Mouse (Mus musculus) layer of hippocampus, adult 8-10 months (tissue): Measurements from ENCODE around the gene Dysf. TPM values are rescaled to one million over a fixed set of nuclear protein-coding genes. Genes with fewer than 3 reads are reported as not detected.

Experiments used
- DNase-seq, 2 experiments: peaks; one replicate each; pipeline ENCODE4 v3.0.0; 2022; ENCODE audit warnings: low spot score in 2 of 2
- total RNA-seq, 4 experiments: library from RNA; stranded (reverse); gene quantifications; 2 replicates each; pipeline ENCODE4 v1.2.4; 2022

Gene Dysf
- total RNA-seq, 4 experiments from 2014 or later = 1.2 to 3.5 (median 2.7) TPM

- DNase-seq = no peak
Measured at GRCm38 (mm10) chr6:84110377-84110776, 102.0 kb downstream of the Dysf start.

- DNase-seq = no peak
Measured at GRCm38 (mm10) chr6:84111106-84111505, 102.7 kb downstream of the Dysf start.

GRCm38 (mm10) chr6:84119731-84120530 lies 111.5 kb downstream of the Dysf start:
- DNase-seq = peak in 1 of 2 experiments; percentile 21

- no peak for DNase-seq
Measured at GRCm38 (mm10) chr6:84124609-84125008, 116.2 kb downstream of the Dysf start.

- no peak for DNase-seq
Measured at GRCm38 (mm10) chr6:84125101-84125500, 116.7 kb downstream of the Dysf start.

- no peak for DNase-seq
Measured at GRCm38 (mm10) chr6:84128229-84128628, 119.8 kb downstream of the Dysf start.

GRCm38 (mm10) chr6:84130867-84131266 lies 122.5 kb downstream of the Dysf start:
- no peak for DNase-seq

GRCm38 (mm10) chr6:84131539-84131938 lies 123.1 kb downstream of the Dysf start:
- DNase-seq = no peak

GRCm38 (mm10) chr6:84133053-84133452 lies 124.7 kb downstream of the Dysf start:
- DNase-seq = no peak

- no peak for DNase-seq
Measured at GRCm38 (mm10) chr6:84133996-84134721, 125.8 kb downstream of the Dysf start.

GRCm38 (mm10) chr6:84134722-84135394 lies 126.5 kb downstream of the Dysf start:
- peak; percentile 51 to 64 for DNase-seq

- no peak for DNase-seq
Measured at GRCm38 (mm10) chr6:84135709-84136108, 127.3 kb downstream of the Dysf start.

GRCm38 (mm10) chr6:84136345-84136744 lies 128.0 kb downstream of the Dysf start:
- DNase-seq = no peak

GRCm38 (mm10) chr6:84139932-84140331 lies 131.5 kb downstream of the Dysf start:
- no peak for DNase-seq

- no peak for DNase-seq
Measured at GRCm38 (mm10) chr6:84142481-84142880, 134.1 kb downstream of the Dysf start.

GRCm38 (mm10) chr6:84143328-84143727 lies 134.9 kb downstream of the Dysf start:
- no peak for DNase-seq

GRCm38 (mm10) chr6:84144393-84144792 lies 136.0 kb downstream of the Dysf start:
- DNase-seq = no peak

- no peak for DNase-seq
Measured at GRCm38 (mm10) chr6:84147206-84148004, 139.0 kb downstream of the Dysf start.

GRCm38 (mm10) chr6:84148470-84148869 lies 140.1 kb downstream of the Dysf start:
- DNase-seq = no peak

- no peak for DNase-seq
Measured at GRCm38 (mm10) chr6:84154508-84154907, 146.1 kb downstream of the Dysf start.

- no peak for DNase-seq
Measured at GRCm38 (mm10) chr6:84155765-84156164, 147.4 kb downstream of the Dysf start.
